Mouse (Mus musculus) heart, embryonic 13.5 days (tissue): ENCODE data around the gene Zc3h7b. TPM values are rescaled to one million over a fixed set of nuclear protein-coding genes. Genes with fewer than 3 reads are reported as not detected.

Experiments
- ATAC-seq: fragments of 200-750 bp; cut with Nextera tagmentation; 2 replicates; pipeline ENCODE4 v1.8.0; 2017; ENCODE audit warnings: moderate TSS enrichment; ENCODE audit not compliant: insufficient number of reproducible peaks, low FRiP score, low TSS enrichment; ENCODE audit errors: extremely low read depth
- H3K27ac ChIP-seq: fragments of 300-500 bp; sonication (generic); replicated peaks from 2 replicates; pipeline ENCODE4 v1.5.1; 2015; ENCODE audit warnings: moderate library complexity, mild to moderate bottlenecking, inconsistent platforms
- H3K27me3 ChIP-seq: fragments of 300-500 bp; sonication (generic); replicated peaks from 2 replicates; pipeline ENCODE4 v1.6.1; 2015; ENCODE audit warnings: mild to moderate bottlenecking, inconsistent platforms
- H3K36me3 ChIP-seq: fragments of 300-500 bp; sonication (generic); 2 replicates; pipeline ENCODE4 v1.6.1; 2015; ENCODE audit warnings: mild to moderate bottlenecking, inconsistent platforms
- H3K4me1 ChIP-seq: fragments of 300-500 bp; sonication (generic); 2 replicates; pipeline ENCODE4 v1.6.1; 2015; ENCODE audit warnings: inconsistent platforms
- H3K4me2 ChIP-seq: fragments of 300-500 bp; sonication (generic); 2 replicates; pipeline ENCODE4 v1.6.1; 2015; ENCODE audit warnings: inconsistent platforms, mild to moderate bottlenecking, moderate library complexity
- H3K4me3 ChIP-seq: fragments of 300-500 bp; sonication (generic); 2 replicates; pipeline ENCODE4 v1.5.1; 2015; ENCODE audit warnings: moderate library complexity, mild to moderate bottlenecking, inconsistent platforms
- H3K9ac ChIP-seq: fragments of 300-500 bp; sonication (generic); 2 replicates; pipeline ENCODE4 v1.6.1; 2015; ENCODE audit warnings: inconsistent platforms, mild to moderate bottlenecking, moderate library complexity
- H3K9me3 ChIP-seq: fragments of 300-500 bp; sonication (generic); 2 replicates; pipeline ENCODE4 v1.6.1; 2016; ENCODE audit warnings: inconsistent platforms
- WGBS: fragments of 180-500 bp; shearing (Covaris S2); methylation state at CpG from one replicate; pipeline ENCODE4 v1.1.7; 2015; ENCODE audit warnings: mixed read lengths; 5-methylcytosine and 5-hydroxymethylcytosine counted together
- polyA plus RNA-seq: library from polyadenylated mRNA; unstranded; fragments of >200 nt; fragmentation: Nextera tagmentation; extraction: Ambion mirVana; gene quantifications from 2 replicates; pipeline ENCODE4 v1.2.1, GENCODE M21; 2015

The Zc3h7b gene
- polyA plus RNA-seq, 1 experiment from 2014 or later, result 21.4 TPM

DNA sequence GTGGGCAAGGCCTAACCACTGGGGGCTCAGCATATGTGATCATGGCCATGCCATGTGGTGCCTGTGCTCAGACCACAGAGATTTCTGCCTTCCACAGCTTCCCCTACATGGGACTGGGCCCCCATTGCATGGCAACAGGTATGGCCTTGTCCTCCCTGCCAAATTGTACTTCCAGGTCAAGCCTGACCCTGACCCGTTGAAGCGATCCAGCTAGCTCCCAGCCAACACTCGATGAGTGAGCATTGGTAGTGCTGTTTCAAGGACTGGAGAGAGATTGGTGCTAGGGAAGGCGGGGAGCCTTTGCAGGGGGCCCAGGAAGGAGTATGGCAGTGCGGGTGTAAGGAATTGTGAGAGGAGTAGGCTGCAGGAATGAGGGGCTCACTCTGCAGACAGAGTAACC, 21.6 kb downstream of the Zc3h7b start:
- WGBS, result 81% methylated on average over 5 of the region's 5 CpGs
- no peak overlapping the region for H3K4me3 ChIP-seq
- no peak overlapping the region for H3K9ac ChIP-seq
- ATAC-seq, result no peak
- no peak overlapping the region for H3K27ac ChIP-seq
- no peaks in the 10 kb centered on the region for H3K9me3 ChIP-seq
- H3K36me3 ChIP-seq, result peaks cover 44% of the 10 kb centered on the region
- H3K4me1 ChIP-seq, result peaks cover 5% of the 10 kb centered on the region
- H3K27me3 ChIP-seq, result no peaks in the 10 kb centered on the region
- no peak overlapping the region for H3K4me2 ChIP-seq

DNA sequence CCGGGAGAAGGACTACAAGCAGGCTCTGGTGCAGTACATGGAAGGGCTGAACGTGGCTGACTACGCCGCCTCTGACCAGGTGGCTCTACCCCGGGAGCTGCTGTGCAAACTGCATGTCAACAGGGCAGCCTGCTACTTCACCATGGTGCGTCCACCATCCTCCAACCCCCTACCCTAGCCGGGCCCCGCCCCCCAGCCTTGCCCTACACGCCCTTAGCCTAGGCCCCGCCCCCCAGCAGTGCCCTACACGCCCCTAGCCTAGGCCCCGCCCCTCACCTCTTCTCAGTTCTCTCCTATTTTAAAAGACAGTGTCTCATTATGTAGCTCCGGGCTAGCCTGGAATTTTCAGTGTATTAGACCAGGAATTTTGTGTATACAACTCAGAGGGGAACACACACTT, 24.2 kb downstream of the Zc3h7b start:
- H3K27me3 ChIP-seq, result no peaks in the 10 kb centered on the region
- H3K27ac ChIP-seq, result no peak overlapping the region
- H3K4me1 ChIP-seq, result peaks cover 5% of the 10 kb centered on the region
- ATAC-seq, result no peak
- WGBS, result 57% methylated on average over 13 of the region's 13 CpGs
- no peak overlapping the region for H3K4me2 ChIP-seq
- H3K9ac ChIP-seq, result no peak overlapping the region
- H3K4me3 ChIP-seq, result no peak overlapping the region
- H3K36me3 ChIP-seq, result peaks cover 63% of the 10 kb centered on the region
- no peaks in the 10 kb centered on the region for H3K9me3 ChIP-seq

DNA sequence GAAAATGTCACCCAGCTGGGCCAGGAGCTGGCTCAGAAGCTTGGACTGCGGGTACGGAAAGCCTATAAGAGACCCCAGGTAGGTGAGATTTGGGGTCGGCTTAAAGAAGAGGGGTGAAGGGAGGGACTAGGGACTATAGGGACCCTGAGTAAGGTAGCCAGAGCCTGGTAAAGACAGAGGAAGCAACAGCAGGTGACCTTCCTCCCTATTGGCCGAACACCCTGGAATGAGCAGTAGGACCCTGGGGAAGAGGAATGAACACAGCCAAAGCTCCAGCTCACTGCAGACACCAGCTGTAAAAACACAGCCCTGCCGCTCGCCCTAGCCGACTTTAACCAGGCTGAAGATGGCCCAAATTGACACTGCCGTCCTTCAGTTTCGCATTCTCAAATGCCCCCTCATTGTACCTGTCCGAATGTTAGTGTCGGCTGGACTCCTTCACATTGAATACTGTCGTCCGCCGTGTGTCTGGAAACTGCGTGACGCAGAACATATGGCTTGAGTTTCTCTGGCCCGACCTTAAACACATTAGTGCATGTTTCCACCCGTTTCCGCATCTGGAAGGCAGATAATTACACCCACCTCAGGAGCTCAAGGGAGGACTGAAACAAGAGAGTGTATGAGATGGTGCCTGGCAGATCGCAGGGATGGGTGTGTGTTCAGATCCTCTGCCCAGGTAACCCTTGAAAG, 27.7 kb downstream of the Zc3h7b start:
- H3K36me3 ChIP-seq, result peaks cover 98% of the 10 kb centered on the region
- no peaks in the 10 kb centered on the region for H3K4me1 ChIP-seq
- no peak overlapping the region for H3K27ac ChIP-seq
- H3K27me3 ChIP-seq, result no peaks in the 10 kb centered on the region
- no peak overlapping the region for H3K4me3 ChIP-seq
- no peak for ATAC-seq
- 77% methylated on average over 20 of the region's 20 CpGs for WGBS
- H3K4me2 ChIP-seq, result no peak overlapping the region
- no peaks in the 10 kb centered on the region for H3K9me3 ChIP-seq
- no peak overlapping the region for H3K9ac ChIP-seq

DNA sequence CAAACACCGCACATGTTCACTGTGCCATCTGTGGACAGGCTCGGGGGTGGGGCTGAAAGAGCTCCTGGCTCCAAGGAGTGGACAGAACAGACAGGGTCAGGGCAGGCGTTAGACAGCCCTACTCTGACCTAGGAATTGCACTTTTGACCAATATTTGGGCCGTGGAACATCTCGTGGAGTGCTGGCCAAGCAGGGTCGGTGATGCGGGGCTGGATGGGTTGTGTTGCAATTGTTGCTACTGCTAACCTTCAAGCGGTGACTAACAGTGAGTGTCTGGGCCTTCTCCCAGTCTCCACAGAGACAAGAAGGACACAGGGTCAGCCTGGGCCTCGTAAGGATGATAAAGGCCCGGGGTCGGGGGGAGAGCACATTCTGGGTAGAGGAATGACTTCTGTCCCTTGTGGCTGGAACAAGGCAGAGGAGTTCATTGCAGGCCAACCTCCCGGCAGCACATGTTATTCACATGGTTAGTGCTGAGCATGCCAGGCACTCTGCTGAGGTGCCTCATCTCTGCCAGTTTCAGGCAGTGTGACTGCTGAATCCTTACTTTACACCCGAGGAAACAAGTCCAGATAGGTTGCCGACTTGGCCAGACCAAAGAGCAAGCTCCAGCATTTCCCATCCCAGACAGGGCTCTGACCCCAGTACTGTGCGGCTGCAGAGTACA, 29.8 kb downstream of the Zc3h7b start:
- Histone ChIP-seq H3K9me3 (no peaks in the 10 kb centered on the region), H3K4me2 (no peak overlapping the region), H3K4me3 (no peak overlapping the region), H3K4me1 (no peaks in the 10 kb centered on the region), H3K9ac (peak overlapping the region; percentile 40), H3K27ac (no peak overlapping the region), H3K36me3 (peaks cover 100% of the 10 kb centered on the region), H3K27me3 (no peaks in the 10 kb centered on the region)
- WGBS, result 74% methylated on average over 15 of the region's 15 CpGs
- no peak for ATAC-seq

DNA sequence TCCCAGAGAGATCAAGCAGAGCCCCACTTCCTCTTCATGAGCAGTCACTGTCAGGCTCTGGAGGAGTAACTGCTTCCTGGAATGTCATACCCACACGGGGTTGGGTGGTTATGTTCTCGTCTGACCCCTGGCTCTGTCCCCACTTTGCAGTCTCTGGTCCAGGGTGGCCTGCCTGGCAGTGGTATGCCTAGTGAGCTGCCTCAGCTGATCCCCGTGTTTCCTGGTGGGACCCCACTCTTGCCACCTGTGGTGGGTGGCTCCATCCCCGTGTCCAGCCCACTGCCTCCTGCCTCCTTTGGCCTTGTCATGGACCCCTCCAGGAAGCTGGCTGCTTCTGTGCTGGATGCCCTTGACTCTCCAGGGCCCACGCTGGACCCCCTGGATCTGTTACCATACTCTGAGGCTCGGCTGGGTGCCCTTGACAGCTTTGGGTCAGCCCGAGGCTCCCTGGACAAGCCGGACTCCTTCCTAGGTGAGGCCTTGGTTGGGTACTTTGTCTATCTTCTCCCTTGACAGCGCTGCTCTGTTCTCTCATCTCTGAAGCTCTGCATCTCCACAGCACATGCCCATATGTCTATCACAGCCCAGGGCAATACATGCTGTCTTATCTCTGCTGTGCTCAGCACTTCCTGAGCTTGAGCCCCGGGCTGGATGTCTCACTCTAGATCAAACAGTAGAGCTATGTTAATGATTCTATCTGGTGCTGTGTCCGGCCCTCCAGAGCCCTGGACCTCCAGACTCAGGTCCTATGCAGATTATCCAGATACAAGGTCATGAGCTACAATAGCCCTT, 32.0 kb downstream of the Zc3h7b start:
- no peaks in the 10 kb centered on the region for H3K4me1 ChIP-seq
- no peak for ATAC-seq
- H3K9me3 ChIP-seq, result no peaks in the 10 kb centered on the region
- no peak overlapping the region for H3K9ac ChIP-seq
- peaks cover 100% of the 10 kb centered on the region for H3K36me3 ChIP-seq
- no peaks in the 10 kb centered on the region for H3K27me3 ChIP-seq
- WGBS, result 66% methylated on average over 11 of the region's 11 CpGs
- no peak overlapping the region for H3K27ac ChIP-seq
- H3K4me3 ChIP-seq, result no peak overlapping the region
- no peak overlapping the region for H3K4me2 ChIP-seq

DNA sequence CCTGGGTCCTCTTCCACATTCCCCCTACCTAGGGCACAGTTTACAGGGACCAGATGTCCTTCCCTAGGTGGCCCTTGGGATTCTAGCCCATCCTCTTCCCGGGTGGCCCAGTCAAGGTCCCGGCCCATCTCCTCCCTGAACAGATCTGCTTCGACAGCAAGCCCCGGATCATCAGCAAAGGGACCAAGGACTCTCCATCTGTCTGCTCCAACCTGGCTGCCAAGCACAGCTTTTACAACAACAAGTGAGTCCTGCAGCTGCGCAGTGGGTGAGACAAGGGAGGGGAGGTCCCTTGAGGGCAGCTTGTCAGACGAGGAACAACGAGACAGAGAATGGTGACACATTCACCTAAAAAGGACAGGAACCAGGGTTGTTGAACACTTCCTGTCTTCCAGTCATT, 37.0 kb downstream of the Zc3h7b start:
- ATAC-seq, result no peak
- Histone ChIP-seq H3K9ac (no peak overlapping the region), H3K27ac (no peak overlapping the region), H3K36me3 (peaks cover 98% of the 10 kb centered on the region), H3K9me3 (no peaks in the 10 kb centered on the region), H3K4me3 (no peak overlapping the region), H3K4me1 (no peaks in the 10 kb centered on the region), H3K27me3 (no peaks in the 10 kb centered on the region), H3K4me2 (no peak overlapping the region)
- WGBS, result 83% methylated on average over 7 of the region's 7 CpGs

DNA sequence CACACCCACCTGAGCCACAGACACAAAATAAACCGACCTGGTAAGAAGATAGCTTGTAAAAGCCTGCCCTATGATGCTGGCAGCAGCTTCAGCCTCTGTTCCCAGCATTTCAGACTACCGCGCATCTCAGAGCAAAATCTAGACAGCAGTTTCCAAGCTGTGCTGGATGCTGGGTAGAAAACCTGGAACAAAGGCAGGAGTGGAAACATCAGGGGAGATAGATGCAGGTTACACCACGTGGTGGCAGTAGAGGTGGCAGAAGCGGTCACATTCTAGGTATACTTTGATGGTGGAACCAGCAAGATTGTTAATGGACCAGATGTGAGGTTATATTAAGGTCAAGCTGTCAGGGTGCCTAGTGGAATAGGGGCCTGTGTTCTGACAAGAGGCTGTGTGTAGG, 39.9 kb downstream of the Zc3h7b start:
- peaks cover 96% of the 10 kb centered on the region for H3K36me3 ChIP-seq
- no peak overlapping the region for H3K4me3 ChIP-seq
- no peak overlapping the region for H3K9ac ChIP-seq
- H3K4me1 ChIP-seq, result no peaks in the 10 kb centered on the region
- no peaks in the 10 kb centered on the region for H3K9me3 ChIP-seq
- H3K27me3 ChIP-seq, result no peaks in the 10 kb centered on the region
- H3K4me2 ChIP-seq, result no peak overlapping the region
- 72% methylated on average over 5 of the region's 5 CpGs for WGBS
- H3K27ac ChIP-seq, result no peak overlapping the region
- ATAC-seq, result no peak

DNA sequence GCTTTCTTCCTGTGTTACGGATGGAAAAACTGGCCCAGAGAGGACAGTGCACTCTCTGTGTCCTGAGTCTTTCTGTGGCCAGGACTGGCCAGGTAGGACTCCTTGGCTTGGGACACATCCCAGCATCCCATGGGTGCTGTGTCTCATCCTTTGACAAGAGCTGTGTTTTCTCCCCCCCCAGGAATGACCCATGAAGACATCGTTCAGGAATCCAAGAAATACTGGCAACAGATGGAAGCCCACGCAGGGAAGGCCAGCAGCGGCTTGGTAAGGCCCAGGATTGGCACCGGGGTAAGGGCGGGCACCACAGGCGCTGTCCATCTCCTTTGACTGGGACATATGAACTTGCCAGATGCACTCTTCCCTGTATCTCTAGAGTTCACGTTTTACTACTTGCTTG, 40.8 kb downstream of the Zc3h7b start:
- no peak for ATAC-seq
- Histone ChIP-seq H3K9ac (no peak overlapping the region), H3K27ac (no peak overlapping the region), H3K4me1 (no peaks in the 10 kb centered on the region), H3K4me2 (no peak overlapping the region), H3K36me3 (peaks cover 96% of the 10 kb centered on the region), H3K27me3 (no peaks in the 10 kb centered on the region), H3K4me3 (no peak overlapping the region), H3K9me3 (no peaks in the 10 kb centered on the region)
- WGBS, result 86% methylated on average over 8 of the region's 8 CpGs

DNA sequence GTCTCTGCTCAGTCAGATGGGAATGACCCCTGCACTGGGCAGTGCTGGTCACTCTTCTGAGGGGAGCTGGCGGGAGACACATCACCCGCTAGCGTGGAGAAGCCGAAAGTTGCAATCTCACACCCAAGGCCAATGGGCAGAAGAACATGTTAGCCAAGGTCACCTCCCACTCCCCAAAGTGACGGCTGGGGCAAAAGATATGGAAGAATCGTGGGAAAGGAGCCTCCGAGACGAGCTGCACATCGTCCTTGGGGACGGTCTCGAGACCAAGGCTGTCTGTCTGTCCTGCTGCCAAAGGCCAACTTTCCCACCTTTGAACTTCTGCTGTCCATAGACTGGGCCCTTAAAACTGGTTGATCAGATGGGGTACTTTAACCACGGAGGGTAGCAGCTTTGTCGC, 42.7 kb downstream of the Zc3h7b start:
- Histone ChIP-seq H3K4me3 (no peak overlapping the region), H3K27ac (no peak overlapping the region), H3K9ac (no peak overlapping the region), H3K4me1 (no peaks in the 10 kb centered on the region), H3K4me2 (no peak overlapping the region), H3K36me3 (peaks cover 96% of the 10 kb centered on the region), H3K27me3 (no peaks in the 10 kb centered on the region), H3K9me3 (no peaks in the 10 kb centered on the region)
- 91% methylated on average over 13 of the region's 13 CpGs for WGBS
- no peak for ATAC-seq

DNA sequence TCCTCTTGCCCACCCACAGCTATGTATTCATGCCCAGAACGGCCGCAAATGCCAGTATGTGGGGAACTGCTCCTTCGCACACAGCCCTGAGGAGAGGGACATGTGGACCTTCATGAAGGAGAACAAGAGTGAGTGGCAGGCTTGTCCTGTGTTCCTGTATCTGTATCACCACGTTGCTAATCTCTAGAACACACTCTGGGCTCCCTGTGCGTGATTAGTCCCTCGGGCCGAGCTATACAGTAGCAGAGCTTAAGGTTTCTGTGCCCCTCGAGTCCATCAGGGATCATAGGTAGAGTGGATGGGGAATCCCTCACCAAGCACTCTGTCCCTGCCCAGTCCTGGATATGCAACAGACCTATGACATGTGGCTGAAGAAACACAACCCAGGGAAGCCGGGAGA, 47.6 kb downstream of the Zc3h7b start:
- WGBS, result 82% methylated on average over 9 of the region's 9 CpGs
- Histone ChIP-seq H3K27me3 (no peaks in the 10 kb centered on the region), H3K4me3 (no peak overlapping the region), H3K36me3 (peaks cover 83% of the 10 kb centered on the region), H3K4me1 (no peaks in the 10 kb centered on the region), H3K9me3 (no peaks in the 10 kb centered on the region), H3K27ac (no peak overlapping the region), H3K4me2 (no peak overlapping the region), H3K9ac (no peak overlapping the region)
- ATAC-seq, result no peak

DNA sequence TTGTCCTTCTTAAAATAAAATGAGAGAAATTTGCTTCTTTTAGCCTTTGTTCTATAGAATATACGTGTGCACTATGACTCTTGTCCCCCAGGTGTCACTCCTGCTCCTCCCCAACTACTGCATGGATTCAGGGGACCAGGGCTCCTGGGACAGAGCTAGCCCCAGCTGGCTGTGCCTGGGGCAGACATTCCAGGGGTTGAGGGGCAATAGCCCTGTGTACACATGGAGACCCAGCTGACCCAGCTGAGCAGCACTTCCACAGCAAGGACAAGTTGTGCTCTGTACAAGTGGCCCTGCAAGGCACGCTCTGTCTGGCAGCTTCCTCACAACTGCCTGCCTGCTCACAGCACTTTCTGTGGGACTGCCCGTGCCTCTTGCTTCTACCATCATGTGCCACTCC, 51.4 kb downstream of the Zc3h7b start:
- no peak overlapping the region for H3K9ac ChIP-seq

More for the DNA sequence above, 51.4 kb downstream of the Zc3h7b start:
- H3K4me3 ChIP-seq, result no peak overlapping the region
- ATAC-seq, result no peak
- H3K4me2 ChIP-seq, result no peak overlapping the region
- no peak overlapping the region for H3K27ac ChIP-seq
- H3K4me1 ChIP-seq, result peaks cover 1% of the 10 kb centered on the region; the same call in 1 of the 2 replicates
- H3K36me3 ChIP-seq, result peaks cover 53% of the 10 kb centered on the region
- H3K27me3 ChIP-seq, result no peaks in the 10 kb centered on the region
- H3K9me3 ChIP-seq, result no peaks in the 10 kb centered on the region
- 79% methylated on average over 3 of the region's 3 CpGs for WGBS
